Mouse (Mus musculus) liver, adult (tissue): ENCODE results near the gene Ap3b1.

ENCODE experiments used
- GATA4 ChIP-seq: IDR thresholded peaks from 2 replicates; pipeline ENCODE4 v1.6.1; 2014; ENCODE audit warnings: mild to moderate bottlenecking, low read length; ENCODE audit not compliant: insufficient replicate concordance

Ap3b1 gene

DNA sequence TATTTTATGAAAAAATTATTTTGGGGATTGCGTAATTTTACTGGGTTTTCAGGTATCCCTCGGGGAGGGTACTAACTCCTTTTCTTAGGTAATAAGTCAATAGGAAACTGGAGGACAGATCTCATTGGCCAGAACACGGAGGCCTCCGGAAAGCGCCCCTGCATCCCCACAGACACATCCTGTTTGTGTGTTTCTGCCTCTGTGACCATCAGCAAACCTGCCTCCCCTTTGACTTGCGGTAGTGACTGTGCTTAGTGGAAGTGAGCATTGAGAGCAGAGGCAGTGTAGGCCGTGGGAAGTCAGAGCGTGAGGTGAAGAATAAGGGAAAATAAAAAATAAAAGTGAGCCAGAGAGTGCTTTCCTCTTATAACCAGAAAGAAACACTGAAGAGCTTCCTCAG is 41.7 kb downstream of the Ap3b1 start:
- no peak for TF ChIP-seq GATA4

DNA sequence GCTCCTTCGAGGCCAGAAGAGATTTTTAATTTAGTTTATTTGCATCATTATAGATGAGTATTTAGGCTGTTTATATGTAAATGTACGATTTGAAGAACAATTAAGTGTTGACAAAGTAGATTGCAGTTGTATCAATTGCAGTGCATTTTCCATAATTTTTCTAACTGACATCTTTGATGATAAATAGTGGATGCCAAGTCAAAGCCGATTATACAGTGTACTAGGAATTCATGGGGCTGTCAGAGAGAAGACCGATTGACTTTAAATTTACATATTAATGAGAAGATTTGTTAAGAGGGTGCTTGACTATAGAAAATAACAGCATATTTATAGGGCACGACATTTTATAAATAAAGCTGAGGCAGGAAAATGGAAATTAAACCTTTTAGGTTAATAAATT is 64.8 kb downstream of the Ap3b1 start:
- TF ChIP-seq GATA4, result no peak

GRCm38 (mm10) chr13:94429567-94429966 is 70.8 kb downstream of the Ap3b1 start:
- no peak for TF ChIP-seq GATA4

GRCm38 (mm10) chr13:94439386-94439785 is 80.6 kb downstream of the Ap3b1 start:
- no peak for TF ChIP-seq GATA4

DNA sequence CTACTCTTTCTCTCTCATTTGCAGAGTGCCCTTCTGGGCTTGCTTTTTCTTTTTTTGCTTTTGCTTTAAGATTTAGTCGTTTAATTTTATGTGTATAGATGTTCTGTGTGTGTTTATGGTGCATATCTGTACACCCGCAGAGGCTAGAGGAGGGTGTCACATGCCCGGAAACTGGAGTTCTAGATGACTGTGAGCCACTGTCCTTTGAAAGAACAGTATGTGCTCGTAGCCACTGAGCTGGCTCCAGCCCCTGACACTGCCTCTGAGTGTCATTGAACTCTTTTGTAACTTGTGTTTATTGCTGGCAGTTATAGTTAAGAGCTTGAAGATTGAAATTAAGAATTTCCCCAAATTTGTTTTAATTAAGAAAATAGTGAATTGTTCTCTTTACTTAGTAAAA is 82.4 kb downstream of the Ap3b1 start:
- no peak for TF ChIP-seq GATA4

- TF ChIP-seq GATA4, result no peak
Measured at GRCm38 (mm10) chr13:94443411-94443810, 84.7 kb downstream of the Ap3b1 start.

DNA sequence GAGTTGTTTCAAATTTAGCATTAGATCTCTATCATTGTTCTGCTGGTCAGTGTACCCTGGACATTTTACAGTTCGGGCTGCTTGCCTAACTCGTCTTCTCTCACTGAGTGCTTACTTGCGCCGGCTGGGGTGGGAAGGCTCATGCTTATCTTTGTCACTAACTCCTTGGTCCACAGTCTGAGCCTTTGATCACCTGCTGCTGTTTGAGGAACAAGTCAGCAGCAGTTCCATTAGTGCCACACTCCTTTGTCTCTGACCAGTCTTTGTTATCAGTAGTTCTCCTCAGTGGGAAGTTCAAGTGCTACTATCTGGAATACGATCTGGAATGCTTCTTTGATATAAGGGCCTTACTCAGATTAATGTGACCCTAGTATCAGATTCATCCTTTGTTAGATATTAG is 86.3 kb downstream of the Ap3b1 start:
- no peak for TF ChIP-seq GATA4

- TF ChIP-seq GATA4, result no peak
Measured at GRCm38 (mm10) chr13:94447003-94447402, 88.2 kb downstream of the Ap3b1 start.

DNA sequence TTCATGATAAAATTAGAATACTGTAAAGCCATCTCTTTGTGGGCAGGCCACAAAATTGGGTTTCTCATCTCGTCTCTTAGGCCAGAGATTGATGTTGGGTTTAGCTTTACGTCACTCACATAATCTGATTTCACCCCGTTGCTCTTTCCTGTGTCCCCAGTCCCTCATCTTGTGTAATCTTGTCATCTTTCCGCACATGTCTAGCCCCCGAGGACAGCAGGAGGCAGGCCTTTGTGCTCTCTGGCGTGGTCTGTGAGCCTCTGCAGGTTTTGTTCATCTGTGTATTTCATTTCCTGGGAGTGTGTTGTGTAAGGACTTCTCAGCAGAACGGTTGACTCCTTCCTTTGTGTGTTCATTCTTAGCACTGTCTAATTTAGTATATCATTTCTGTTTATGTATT is 90.8 kb downstream of the Ap3b1 start:
- TF ChIP-seq GATA4, result no peak

- no peak for TF ChIP-seq GATA4
Measured at GRCm38 (mm10) chr13:94451229-94451628, 92.5 kb downstream of the Ap3b1 start.

GRCm38 (mm10) chr13:94454131-94454530 is 95.4 kb downstream of the Ap3b1 start:
- TF ChIP-seq GATA4, result no peak

DNA sequence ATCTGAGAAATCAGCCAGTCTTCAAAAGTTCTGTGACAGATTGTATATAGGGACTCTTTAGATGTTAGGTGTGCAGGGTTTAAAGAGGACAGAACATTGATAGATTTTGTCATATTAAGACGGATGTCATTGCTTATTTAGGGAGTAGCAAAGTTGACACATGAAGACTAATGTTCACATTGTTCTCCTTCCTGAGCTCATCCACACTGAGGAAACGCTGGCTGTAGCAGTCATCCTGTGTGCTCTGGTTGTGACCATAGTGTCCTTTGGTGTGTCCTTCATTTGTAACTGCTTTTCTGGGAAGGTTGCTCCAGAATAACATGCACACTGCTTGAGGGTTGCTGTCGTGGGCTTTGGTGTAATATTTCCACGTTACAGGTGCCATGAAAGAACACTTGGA is 100.4 kb downstream of the Ap3b1 start:
- no peak for TF ChIP-seq GATA4

DNA sequence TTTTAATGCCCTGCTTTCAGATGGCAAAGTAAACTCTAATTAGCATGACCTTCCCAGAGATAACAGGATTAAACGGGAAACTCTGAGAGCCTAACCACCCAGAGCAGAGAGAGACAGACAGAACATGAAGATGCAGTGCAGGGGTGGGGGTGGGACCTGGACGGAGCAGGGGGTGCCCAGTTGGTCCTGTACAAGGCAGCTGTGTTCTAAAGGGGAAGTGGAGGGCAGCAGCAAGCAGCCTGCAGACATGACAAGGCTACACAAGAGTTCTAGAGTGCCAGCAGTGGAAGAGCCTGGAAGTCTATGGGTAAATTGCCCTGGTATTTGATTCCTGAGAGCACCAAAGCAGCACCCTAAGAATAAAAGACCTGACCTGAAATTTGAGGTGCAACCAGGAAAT is 105.5 kb downstream of the Ap3b1 start:
- no peak for TF ChIP-seq GATA4

DNA sequence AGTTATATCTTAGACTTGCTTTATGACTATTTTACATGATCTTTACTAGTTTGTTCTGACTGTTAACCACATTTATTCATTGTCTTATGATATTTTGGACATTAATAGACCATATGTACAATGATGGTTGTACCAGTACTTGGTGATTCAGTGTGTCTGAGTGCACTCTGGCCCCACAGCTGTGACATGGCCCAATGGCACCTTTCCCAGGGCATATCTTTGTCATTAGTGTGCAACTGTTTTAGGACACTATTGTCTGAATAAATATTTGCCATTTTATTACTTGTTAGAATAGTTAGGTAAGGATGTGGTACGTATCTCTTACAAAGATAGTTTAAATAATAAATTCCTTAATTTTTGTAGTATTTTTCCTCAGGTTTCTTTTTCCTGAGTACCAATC is 109.8 kb downstream of the Ap3b1 start:
- TF ChIP-seq GATA4, result no peak

GRCm38 (mm10) chr13:94471009-94471672 is 112.4 kb downstream of the Ap3b1 start:
- no peak for TF ChIP-seq GATA4

DNA sequence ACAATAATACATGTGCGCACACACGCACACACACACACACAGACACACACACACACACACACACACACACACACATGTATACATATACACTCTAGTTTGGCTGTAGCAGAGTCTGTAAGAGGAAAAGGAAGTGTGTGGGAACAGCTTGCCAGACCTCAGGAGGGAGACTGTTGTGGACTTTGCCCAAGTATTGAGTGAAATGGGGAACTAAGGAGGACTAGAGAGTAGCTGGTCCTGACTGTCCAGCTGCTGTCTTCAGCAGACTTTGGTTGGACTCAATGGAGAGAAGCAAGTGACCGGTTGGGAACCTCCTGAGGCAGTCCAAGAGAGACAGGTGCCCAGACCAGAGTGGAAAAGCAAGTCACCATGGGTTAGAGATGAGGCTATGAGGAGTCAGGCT is 117.4 kb downstream of the Ap3b1 start:
- TF ChIP-seq GATA4, result no peak

GRCm38 (mm10) chr13:94480256-94480655 is 121.5 kb downstream of the Ap3b1 start:
- no peak for TF ChIP-seq GATA4
